Mouse (Mus musculus) adrenal gland (tissue): ENCODE measurements around the gene Rab38.

Source experiments
- intact Hi-C: fragments of 180-260 bp; cut with DNase I; formaldehyde crosslinking; loops from one replicate; pipeline ENCODE4 v1.15.1; 2025
- long read RNA-seq, 2 experiments: library from polyadenylated mRNA; unstranded; transcript quantifications; one replicate each; pipeline ENCODE4 v2.0.0; 2020; ENCODE audit warnings: borderline replicate concordance in 1 of 2; ENCODE audit not compliant: insufficient replicate concordance in 1 of 2

The Rab38 gene
- long read RNA-seq, experiment 1: 0 reads
- long read RNA-seq, experiment 2: 0 reads

DNA sequence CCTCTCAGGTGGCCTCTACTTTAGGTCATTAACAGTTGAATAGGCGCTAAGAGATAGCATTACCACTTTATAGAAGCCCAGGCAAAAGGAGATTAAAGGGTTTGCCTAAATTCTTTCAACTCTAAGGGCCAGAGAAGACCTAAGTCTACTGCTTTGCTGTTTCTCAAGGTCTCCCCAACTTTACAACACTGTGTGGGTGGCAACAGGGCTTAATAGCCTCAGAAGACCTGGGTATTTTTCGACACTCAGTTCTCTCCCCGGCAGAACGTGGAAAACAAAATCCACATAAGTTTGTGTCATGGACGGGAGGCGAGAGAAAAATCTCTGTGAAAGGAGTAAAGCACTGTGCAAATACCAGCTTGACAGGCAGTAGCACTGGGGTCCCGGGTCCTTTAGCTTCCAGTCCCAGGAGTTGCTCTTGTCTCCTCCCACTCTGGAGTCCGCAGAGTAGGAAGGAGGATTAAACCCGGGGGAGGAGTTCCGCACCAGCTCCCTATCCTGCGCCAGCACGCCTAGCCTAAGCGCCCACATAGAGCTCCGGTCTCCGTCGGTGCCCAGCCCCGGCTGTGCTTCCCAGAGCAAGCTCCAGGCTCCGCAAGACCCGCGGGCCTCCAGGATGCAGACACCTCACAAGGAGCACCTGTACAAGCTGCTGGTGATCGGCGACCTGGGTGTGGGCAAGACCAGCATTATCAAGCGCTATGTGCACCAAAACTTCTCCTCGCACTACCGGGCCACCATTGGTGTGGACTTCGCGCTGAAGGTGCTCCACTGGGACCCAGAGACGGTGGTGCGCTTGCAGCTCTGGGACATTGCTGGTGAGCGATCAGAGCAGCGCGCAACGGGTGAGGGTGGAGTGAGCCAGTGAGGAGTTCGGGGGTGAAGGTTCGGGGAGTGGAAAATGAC, at the start of gene Rab38:
Gene Rab38, plus strand, starts transcription at position 488 of the 906 bp plus-strand sequence.
- intact Hi-C loops: no loop called here

- intact Hi-C loops: no loop called here
These were observed 35.5 kb upstream of the Rab38 start for GRCm38 (mm10) chr7:88394568-88394967.

GRCm38 (mm10) chr7:88395745-88396144, 34.3 kb upstream of the Rab38 start:
- intact Hi-C loops: no loop called here

DNA sequence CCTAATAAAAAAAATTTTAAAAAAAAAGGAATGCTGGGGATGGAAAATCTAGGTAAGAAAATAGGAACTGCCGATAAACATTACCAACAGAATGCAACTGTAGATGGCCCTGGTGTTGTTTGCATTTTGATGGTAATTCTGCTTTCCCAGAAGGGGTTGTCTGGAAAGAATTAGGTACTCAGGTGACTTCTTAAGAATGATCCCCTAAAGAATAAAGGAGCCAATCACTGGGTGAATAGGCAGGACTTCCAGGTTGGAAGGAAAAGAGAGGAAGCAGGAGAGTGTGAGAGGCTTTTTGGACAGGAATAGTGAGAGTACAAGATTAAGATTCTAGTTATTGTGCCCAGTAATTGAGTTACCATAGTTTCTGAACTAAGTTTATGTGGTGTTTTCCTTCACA, 24.8 kb upstream of the Rab38 start:
- intact Hi-C loops: no loop called here

DNA sequence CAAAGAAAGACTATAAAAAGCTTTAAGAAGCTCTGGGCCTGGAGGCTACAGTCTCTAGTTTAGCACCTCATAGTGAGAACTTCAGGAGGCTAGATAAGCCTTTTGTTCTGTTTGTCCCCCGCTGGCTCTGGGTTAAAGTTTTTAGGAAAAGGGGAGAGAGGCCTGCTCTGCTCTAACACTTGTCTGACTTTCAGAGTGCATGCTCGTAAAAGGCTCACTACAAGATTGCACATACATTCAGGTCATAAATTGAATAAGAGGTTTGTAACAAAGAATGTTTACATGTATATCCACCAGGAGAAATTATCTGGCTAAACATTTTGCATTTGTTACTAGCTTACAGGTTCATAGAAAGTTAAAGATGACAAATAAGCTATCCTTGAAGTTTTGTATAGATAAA, 23.6 kb upstream of the Rab38 start:
- intact Hi-C loops: no loop called here

GRCm38 (mm10) chr7:88421821-88422220, 8.3 kb upstream of the Rab38 start:
- intact Hi-C loops: no loop called here

DNA sequence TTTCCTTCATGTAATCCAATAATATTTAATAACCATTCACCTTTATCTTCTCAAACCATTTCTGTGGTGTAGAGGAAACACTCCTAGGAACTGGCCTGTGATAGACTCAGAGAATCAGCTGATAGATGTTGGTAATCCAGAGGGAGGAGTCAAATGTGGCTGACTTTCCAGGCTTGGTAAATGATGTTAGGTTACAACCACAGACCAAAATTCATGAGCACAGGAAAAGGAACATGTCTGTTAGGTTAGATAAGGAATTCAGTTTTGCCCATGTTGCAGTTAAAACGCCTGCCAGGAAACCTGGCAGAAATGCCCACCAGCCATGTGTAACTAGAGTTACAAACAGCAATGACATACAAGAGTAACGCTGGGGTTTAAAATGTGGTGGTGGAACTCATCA, 6.2 kb upstream of the Rab38 start:
- intact Hi-C loops: no loop called here

GRCm38 (mm10) chr7:88425744-88426143, 4.3 kb upstream of the Rab38 start:
- intact Hi-C loops: no loop called here

DNA sequence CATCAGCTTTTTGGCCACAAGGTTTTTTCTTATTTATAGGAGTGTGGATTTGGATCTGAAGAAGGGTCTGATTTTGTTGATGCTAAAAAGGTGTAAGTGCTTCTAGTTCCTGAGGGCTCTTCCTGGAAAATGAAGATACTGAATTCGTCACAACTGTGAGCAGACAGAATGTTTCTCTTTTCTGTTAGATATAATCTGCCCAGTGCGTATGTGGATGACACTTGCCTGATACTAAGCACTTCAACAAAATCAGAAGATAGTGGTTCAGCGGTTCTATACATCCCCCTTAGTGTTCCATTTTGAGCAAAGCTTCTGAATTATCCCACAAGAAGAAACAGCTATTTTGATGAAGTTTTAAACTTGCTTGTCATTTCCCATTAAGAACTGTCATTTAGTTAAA, 2.6 kb upstream of the Rab38 start:
- intact Hi-C loops: no loop called here

DNA sequence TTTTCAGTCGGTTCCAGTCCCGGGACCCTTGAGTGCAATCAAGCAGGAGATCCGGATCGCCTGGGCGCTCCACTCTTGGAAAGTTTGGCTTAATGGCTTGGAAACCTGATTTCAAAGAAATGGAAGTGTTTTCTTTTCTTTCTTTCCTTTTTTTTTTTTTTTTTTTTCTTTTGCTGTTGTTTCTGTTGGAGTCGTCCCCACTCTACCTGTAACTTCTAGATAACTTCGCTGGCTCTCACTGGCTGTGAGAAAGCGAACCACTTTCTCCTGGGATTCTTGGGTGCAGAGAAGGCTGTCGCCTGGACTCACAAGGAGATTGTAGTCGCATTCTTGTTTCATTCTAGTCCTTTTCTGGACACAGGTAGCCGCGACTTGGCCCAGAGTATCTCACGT, 615 bp downstream of the Rab38 start:
- intact Hi-C loops: no loop called here

GRCm38 (mm10) chr7:88440301-88440700, 10.2 kb downstream of the Rab38 start:
- intact Hi-C loops: no loop called here

DNA sequence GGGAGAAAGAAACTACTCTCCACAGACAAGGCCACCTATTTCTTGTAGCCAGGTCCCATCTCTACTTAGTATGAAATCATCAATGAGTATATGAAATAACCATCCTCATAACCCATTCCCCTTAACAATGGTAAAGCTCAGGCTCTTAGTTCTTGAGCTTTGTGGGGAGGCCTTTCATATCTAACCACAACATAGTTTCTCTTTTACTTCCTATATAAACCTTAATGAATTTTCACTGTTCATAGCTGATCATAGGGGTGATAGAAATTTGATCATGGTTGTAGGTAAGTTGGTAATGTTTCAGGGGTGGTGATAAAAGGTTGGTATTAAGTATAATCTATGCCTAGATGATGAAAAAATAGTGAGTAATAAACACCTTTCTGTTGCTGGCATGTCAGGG, 12.6 kb downstream of the Rab38 start:
- intact Hi-C loops: no loop called here

DNA sequence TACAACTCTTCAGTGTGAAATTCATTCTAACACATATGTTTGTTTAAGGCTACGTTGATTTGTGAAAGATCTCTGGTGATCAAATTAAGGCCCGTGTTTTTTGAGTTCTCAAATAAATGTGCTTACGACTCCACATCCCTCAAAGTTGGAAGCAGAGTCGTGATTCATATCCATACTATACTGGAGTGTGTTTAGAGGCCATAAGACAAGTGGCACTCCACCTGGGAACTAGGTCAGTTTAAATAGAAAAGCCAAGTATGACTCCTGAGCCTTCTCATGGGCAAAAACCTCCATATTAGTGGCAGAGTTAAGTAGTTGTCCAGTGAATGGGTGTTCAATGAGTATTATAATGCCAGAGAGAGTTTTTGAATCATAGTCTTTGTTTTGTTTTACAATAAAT, 13.4 kb downstream of the Rab38 start:
- intact Hi-C loops: no loop called here

DNA sequence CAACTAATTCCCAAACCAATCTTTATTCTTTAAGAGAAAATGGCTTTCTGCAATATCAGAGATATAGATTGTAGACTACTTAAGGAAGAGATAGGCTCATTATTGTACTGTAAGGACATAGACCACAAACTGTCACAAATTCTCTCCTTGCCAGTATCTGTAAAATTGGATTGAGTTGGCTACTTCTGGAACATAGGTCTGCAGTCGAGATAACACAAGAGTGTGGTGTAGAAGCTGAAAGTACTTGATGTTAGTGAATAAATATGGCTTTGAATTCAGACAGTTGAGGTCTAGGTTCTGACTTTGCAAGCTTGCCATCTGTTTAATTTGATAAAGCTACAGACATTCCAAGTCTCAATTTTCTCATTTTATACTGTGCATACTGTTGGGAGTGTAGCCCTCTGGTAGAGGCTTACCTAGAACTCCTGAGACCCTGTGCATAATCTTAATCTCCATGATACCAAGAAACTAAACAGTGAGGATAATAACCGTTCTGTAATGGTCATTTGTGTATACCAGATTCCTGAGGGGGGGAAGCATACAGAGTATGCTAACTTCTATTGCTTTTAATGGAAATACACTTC, 15.3 kb downstream of the Rab38 start:
- intact Hi-C loops: no loop called here

DNA sequence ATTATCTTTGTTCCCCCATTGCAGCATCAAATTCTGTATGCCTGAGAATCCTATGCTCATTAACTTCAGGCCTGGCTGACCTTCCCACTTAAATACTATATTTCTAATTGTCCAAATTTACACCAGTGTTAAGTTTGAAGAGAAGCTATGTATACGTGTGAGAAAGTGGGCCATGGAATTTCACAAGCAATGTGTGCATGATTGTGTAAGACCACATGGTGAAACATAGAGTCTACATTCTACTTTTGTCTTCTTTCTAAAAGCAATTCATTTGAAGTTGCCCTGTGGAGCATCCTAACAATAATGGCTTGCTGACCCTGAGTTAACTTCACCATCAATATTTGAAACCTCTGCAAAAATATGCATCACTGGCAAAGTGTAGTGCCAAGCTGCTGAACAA, 23.2 kb downstream of the Rab38 start:
- intact Hi-C loops: no loop called here

DNA sequence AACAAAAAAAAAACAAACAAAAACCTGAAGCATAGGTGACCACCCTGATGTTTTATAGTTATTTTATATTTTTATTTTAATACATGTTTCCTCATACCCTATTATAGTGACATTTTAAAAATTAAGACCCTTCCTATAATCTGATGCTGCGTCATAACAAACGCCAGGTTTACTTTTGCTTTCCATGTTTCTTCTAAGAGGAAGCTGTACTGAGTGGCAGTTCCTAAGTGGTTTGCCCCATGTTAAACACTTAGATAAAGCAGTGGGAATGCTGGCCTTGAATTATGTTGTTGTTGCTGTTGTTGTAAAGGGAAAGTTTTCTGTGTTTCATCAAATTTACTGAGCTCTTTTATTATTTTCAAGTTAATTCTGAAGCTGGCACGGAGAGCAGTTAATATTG, 27.8 kb downstream of the Rab38 start:
- intact Hi-C loops: no loop called here

DNA sequence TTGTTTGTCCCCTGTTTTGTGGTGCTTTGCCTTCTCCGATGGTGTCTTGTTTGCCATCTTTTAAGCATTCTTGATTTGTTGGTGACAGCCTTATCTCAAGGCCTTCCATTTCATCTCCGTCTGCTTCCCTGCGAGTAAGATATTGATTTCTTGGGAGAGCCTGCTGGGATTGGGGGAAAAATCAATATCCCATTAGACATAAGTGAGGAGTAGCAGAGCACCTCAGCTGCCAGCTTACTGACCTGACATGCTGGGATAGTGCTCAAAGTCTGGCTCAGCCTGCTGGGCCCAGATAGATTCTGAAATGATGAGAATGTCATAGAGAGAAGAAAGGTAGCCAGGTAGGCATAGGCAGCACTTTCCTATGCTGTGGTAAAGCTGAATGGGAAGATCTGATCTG, 37.7 kb downstream of the Rab38 start:
- intact Hi-C loops: no loop called here

- intact Hi-C loops: no loop called here
These were observed 52.1 kb downstream of the Rab38 start for GRCm38 (mm10) chr7:88482110-88482619.

- intact Hi-C loops: no loop called here
These were observed 52.6 kb downstream of the Rab38 start for GRCm38 (mm10) chr7:88482628-88483027.

DNA sequence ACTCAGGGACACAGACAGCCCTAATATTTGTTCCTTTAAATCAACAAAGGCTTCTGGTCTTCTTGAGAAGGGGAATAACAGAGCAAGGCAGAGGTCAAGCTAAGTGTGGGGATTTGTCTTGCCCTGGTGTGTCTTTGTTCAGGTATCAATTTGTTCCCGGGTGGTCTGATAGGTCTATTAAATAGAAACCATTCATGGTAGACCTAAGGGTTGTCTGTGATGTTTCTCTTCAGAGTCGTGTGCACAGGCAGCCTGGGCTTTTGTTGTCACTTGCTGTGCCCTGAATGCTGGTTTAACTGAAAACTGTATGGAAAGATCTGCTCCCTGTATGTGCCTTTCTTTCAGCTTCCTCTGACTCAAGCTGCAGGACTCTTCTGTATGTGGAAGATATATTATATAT, 60.9 kb downstream of the Rab38 start:
- intact Hi-C loops: no loop called here

DNA sequence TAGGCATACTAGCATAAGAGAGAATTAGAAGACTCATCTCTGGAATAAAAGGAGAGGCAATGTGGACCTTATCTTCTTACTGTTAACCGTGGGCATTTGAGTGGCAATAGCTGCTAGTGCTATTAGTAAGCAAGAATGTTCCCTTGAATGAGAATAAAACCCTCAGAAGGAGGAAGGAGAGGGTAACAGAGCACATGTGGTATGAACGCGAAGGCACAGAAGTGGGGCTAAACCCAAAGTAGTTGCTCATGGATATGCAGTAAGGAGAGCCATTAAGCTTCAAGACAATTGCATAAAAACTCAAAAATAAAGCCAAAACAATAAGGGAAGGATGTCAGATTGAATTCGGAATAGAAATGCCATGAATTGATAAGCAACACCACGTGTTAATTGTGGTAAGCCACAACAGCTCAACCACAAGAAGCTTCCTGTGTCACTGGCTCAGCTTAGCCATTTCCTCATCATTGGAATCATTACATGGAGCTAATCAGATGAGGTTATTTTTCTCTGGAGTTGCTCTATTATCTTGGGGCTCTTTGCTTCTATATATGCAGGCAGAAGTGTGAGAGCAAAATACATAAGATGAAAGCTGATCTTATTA, 72.2 kb downstream of the Rab38 start:
- intact Hi-C loops: no loop called here

- intact Hi-C loops: no loop called here
These were observed 79.7 kb downstream of the Rab38 start for GRCm38 (mm10) chr7:88509748-88510147.
